Mouse (Mus musculus): ENCODE results near the gene Nemp1.

DNA sequence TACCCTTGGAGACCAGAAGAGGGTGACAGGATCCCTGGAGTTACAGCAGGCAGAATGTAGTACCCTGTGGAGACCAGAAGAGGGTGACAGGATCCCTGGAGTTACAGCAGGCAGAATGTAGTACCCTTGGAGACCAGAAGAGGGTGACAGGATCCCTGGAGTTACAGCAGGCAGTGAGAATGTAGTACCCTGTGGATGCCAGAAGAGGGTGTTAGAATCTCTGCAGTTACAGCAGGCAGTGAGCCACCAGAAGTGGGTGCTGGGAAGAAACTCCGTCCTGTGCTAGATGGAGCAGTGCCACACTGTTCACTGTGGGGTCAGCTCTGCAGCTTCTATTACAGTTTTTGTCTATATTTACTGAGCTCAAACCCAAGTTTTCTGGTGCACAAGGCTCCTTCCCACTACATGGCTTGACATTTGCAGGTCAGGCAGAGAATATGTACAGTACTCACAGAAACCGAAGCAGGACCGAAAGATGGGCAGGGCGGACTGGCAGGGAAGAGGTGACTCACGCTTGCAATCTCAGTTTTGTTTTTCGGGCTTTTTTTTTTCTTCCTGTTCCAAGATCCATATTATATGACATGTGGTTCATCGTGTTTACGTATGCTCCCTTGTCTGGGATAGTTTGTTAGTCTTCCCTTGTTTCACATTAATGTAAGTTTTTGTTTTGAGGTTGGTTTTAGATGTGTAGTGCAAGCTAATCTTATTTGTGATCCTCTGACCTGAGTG, 8.3 kb downstream of the Nemp1 start:
- TF ChIP-seq POLR2A (IDR thresholded peaks at IDR 0.05; ENCODE audit: insufficient read length, low read depth), result peak; percentile 41
- TF ChIP-seq POLR2AphosphoS2 (IDR thresholded peaks at IDR 0.05; ENCODE audit: insufficient read length, low read depth), result peak; percentile 52
- TF ChIP-seq MAX (IDR thresholded peaks at IDR 0.05; ENCODE audit: low read depth), result no peak
- TF ChIP-seq TCF3 (IDR thresholded peaks at IDR 0.05; ENCODE audit: insufficient read length, low read depth), result no peak
- no peak for TF ChIP-seq MYOG (IDR thresholded peaks at IDR 0.05; ENCODE audit: control insufficient read depth in 1 of 3, insufficient read depth in 1 of 3, insufficient read length in 2 of 3, low read depth in 2 of 3)
